Mouse (Mus musculus): ENCODE data around the gene Pold4.

- TF ChIP-seq CTCF (conservative IDR thresholded peaks at IDR 0.05; ENCODE audit: low read length) = peak; percentile 62
- TF ChIP-seq POU5F1 (IDR thresholded peaks at IDR 0.05; ENCODE audit: borderline replicate concordance, low read length) = no peak
- TF ChIP-seq NANOG (IDR thresholded peaks at IDR 0.05; ENCODE audit: borderline replicate concordance, low read length) = no peak
Measured at GRCm38 (mm10) chr19:4257216-4257896, 25.7 kb downstream of the Pold4 start.
